In the genomic region with DNA sequence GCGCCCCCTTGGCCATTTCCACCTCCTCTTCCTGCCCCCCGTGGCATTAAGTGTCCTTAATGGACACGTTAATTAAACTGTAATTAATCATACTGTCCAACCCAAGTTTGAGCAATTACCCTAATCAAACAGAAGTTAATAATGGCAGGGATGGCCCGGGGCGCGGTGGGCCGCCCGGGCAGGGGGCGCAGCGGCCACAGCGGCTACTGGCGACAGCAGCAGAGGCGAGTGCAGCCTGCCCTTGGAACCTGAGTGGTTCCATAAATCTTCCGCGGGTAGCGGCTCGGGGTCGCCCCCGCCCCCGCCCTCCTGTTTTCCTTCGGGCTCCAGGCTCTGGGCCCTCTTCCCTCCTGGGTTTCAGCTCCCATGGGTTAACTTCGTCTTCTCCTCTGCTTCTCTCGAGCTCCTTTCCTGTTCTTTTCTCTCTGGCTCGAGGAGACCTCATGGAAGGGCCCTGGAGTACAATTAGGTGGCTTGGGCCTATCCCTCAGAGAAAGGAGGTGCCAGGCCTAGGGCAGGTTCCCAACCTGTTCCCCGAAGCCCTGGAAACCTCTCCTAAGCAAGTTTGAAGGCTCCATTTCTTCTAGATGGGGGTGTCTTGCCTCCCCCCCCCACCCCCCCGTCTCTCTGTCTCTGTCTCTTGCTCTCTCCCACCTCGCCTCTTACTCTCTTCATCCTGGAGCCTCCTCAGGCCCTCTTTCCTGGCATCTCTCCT, we compare ENCODE assay signal across 24 mouse cellular contexts. TPM values are rescaled to one million over a fixed set of nuclear protein-coding genes. Genes with fewer than 3 reads are reported as not detected.
DNase-seq lines count a peak whose midpoint lies in the region; ATAC-seq and TF ChIP-seq lines count a peak whose summit lies in the region.
"Had no signal": no experiment of that assay in that cellular context is flagged by ENCODE, and none has a peak within 500 bp of the region (broad histone marks: within the 10 kb centered on the region; RNA-seq: fewer than 3 reads in every experiment).

No protein-coding gene starts in this region.

- H3K4me1 ChIP-seq in forebrain, embryonic 13.5 days, result peaks cover 39% of the 10 kb centered on the region
- peaks cover 42% of the 10 kb centered on the region for H3K4me1 ChIP-seq in forebrain, embryonic 16.5 days (replicated peaks; ENCODE audit: control insufficient read depth, insufficient read depth, low read length)
- peaks cover 60% of the 10 kb centered on the region for H3K4me1 ChIP-seq in E14TG2a.4 (replicated peaks; ENCODE audit: low read depth, low read length)
- peaks cover 4% of the 10 kb centered on the region; the same call in 1 of the 2 replicates for H3K4me1 ChIP-seq in hindbrain, embryonic 14.5 days (replicated peaks; ENCODE audit: control insufficient read depth, insufficient read depth, low read length)
- peaks cover 16% of the 10 kb centered on the region for H3K4me1 ChIP-seq in midbrain, embryonic 14.5 days (ENCODE audit: control insufficient read depth, insufficient read depth, low read length)

- no peak overlapping the region for H3K27ac ChIP-seq in forebrain, embryonic 13.5 days
- H3K27ac ChIP-seq in forebrain, embryonic 16.5 days (ENCODE audit: low read length), result no peak overlapping the region
- H3K27ac ChIP-seq in hindbrain, embryonic 14.5 days, result peak overlapping the region; percentile 87
- H3K27ac ChIP-seq in midbrain, embryonic 14.5 days (replicated peaks; ENCODE audit: low read depth, low read length), result no peak overlapping the region
- H3K27ac ChIP-seq: embryonic facial prominence, embryonic 12.5 days; heart, embryonic 10.5 days; limb, embryonic 12.5 days; liver, embryonic 12.5 days; midbrain, embryonic 12.5 days; stomach, postnatal 0 days had no signal

- 0 out of 2 replicates have a peak overlapping the region, but pooled peaks have one; percentile 10 for H3K4me3 ChIP-seq in forebrain, embryonic 13.5 days
- no peak overlapping the region for H3K4me3 ChIP-seq in forebrain, embryonic 16.5 days (replicated peaks; ENCODE audit: low read length)
- peak overlapping the region; percentile 73 for H3K4me3 ChIP-seq in E14TG2a.4 (replicated peaks; ENCODE audit: low read length)
- H3K4me3 ChIP-seq in hindbrain, embryonic 14.5 days (replicated peaks; ENCODE audit: low read length), result peak overlapping the region; percentile 47
- H3K4me3 ChIP-seq in midbrain, embryonic 14.5 days (replicated peaks; ENCODE audit: low read depth, low read length), result no peak overlapping the region
- H3K4me3 ChIP-seq: erythroblast, embryonic 14.5 days had no signal

- 2% methylated on average over 26 of the region's 27 CpGs for WGBS in forebrain, embryonic 13.5 days
- WGBS in forebrain, embryonic 16.5 days, result 1% methylated on average over 26 of the region's 27 CpGs
- WGBS in hindbrain, embryonic 14.5 days, result 2% methylated on average over 24 of the region's 27 CpGs
- 1% methylated on average over 27 of the region's 27 CpGs for WGBS in midbrain, embryonic 14.5 days

- H3K27me3 ChIP-seq in forebrain, embryonic 13.5 days, result peaks cover 100% of the 10 kb centered on the region
- peaks cover 85% of the 10 kb centered on the region for H3K27me3 ChIP-seq in forebrain, embryonic 16.5 days (replicated peaks; ENCODE audit: control insufficient read depth, insufficient read depth, low read length)
- peaks cover 90% of the 10 kb centered on the region for H3K27me3 ChIP-seq in E14TG2a.4 (ENCODE audit: insufficient read depth, low read length)
- H3K27me3 ChIP-seq in hindbrain, embryonic 14.5 days (ENCODE audit: control insufficient read depth, insufficient read depth, low read length), result peaks cover 87% of the 10 kb centered on the region
- H3K27me3 ChIP-seq in midbrain, embryonic 14.5 days (ENCODE audit: control insufficient read depth, insufficient read depth, low read length), result peaks cover 89% of the 10 kb centered on the region

- ATAC-seq in forebrain, embryonic 13.5 days, result no peak
- no peak for ATAC-seq in forebrain, embryonic 16.5 days
- ATAC-seq in hindbrain, embryonic 14.5 days (ENCODE audit: low FRiP score), result no peak
- ATAC-seq in midbrain, embryonic 14.5 days (ENCODE audit: low FRiP score, low TSS enrichment), result no peak
- no peak for ATAC-seq in megakaryocyte-erythroid progenitor cell, adult 5-6 weeks (replicated peaks; ENCODE audit: low FRiP score, low TSS enrichment, poor library complexity, severe bottlenecking)
- no peak for ATAC-seq in megakaryocyte, adult 5-6 weeks (ENCODE audit: poor library complexity, severe bottlenecking)
- ATAC-seq: forebrain, embryonic 14.5 days; liver, embryonic 12.5 days had no signal

- no peak for TF ChIP-seq CTCF in E14TG2a.4 (conservative IDR thresholded peaks at IDR 0.05; ENCODE audit: low read length)

- H3K4me2 ChIP-seq in forebrain, embryonic 13.5 days, result no peak overlapping the region
- H3K4me2 ChIP-seq in forebrain, embryonic 16.5 days (ENCODE audit: low read length), result no peak overlapping the region
- H3K4me2 ChIP-seq in hindbrain, embryonic 14.5 days (replicated peaks), result peak overlapping the region; percentile 60
- peak overlapping the region; percentile 10; the same call in 1 of the 2 replicates for H3K4me2 ChIP-seq in midbrain, embryonic 14.5 days (ENCODE audit: low read length)

- peaks cover 6% of the 10 kb centered on the region; the same call in 1 of the 2 replicates for H3K9me3 ChIP-seq in forebrain, embryonic 13.5 days (replicated peaks)
- peaks cover 3% of the 10 kb centered on the region; the same call in 1 of the 2 replicates for H3K9me3 ChIP-seq in forebrain, embryonic 16.5 days (ENCODE audit: control insufficient read depth, low read length)
- H3K9me3 ChIP-seq in E14TG2a.4 (ENCODE audit: low read length), result peaks cover 9% of the 10 kb centered on the region
- no peaks in the 10 kb centered on the region for H3K9me3 ChIP-seq in hindbrain, embryonic 14.5 days (ENCODE audit: control insufficient read depth, low read length)
- no peaks in the 10 kb centered on the region for H3K9me3 ChIP-seq in midbrain, embryonic 14.5 days (ENCODE audit: control insufficient read depth, low read length)
- H3K9me3 ChIP-seq: liver, embryonic 12.5 days had no signal

- H3K36me3 ChIP-seq in forebrain, embryonic 13.5 days (ENCODE audit: poor library complexity, severe bottlenecking), result no peaks in the 10 kb centered on the region
- H3K36me3 ChIP-seq in forebrain, embryonic 16.5 days (ENCODE audit: control insufficient read depth, insufficient read depth), result no peaks in the 10 kb centered on the region
- no peaks in the 10 kb centered on the region for H3K36me3 ChIP-seq in E14TG2a.4 (ENCODE audit: insufficient read depth, low read length)
- H3K36me3 ChIP-seq in hindbrain, embryonic 14.5 days (replicated peaks; ENCODE audit: control insufficient read depth, insufficient read depth), result no peaks in the 10 kb centered on the region
- no peaks in the 10 kb centered on the region for H3K36me3 ChIP-seq in midbrain, embryonic 14.5 days (ENCODE audit: control insufficient read depth, insufficient read depth, low read length)
- H3K36me3 ChIP-seq: embryonic facial prominence, embryonic 12.5 days; heart, embryonic 10.5 days; limb, embryonic 12.5 days; liver, embryonic 12.5 days; midbrain, embryonic 12.5 days had no signal

- no peak for DNase-seq in hindbrain, embryonic 14.5 days (ENCODE audit: low spot score)
- DNase-seq in midbrain, embryonic 14.5 days, result no peak
- DNase-seq in ovary, postnatal 36 days (ENCODE audit: low spot score), result no peak
- DNase-seq: cerebellum, adult 11 months; cerebellum, postnatal 25 days; layer of hippocampus, adult 9-11 months; lung, adult 2 months had no signal

- no peak overlapping the region for H3K9ac ChIP-seq in forebrain, embryonic 13.5 days
- no peak overlapping the region for H3K9ac ChIP-seq in forebrain, embryonic 16.5 days (replicated peaks; ENCODE audit: low read depth, low read length)
- peak overlapping the region; percentile 68 for H3K9ac ChIP-seq in hindbrain, embryonic 14.5 days
- H3K9ac ChIP-seq in midbrain, embryonic 14.5 days (replicated peaks; ENCODE audit: low read length), result no peak overlapping the region
- H3K9ac ChIP-seq: embryonic facial prominence, embryonic 12.5 days; limb, embryonic 12.5 days; liver, embryonic 12.5 days; midbrain, embryonic 12.5 days had no signal

RNA-seq across cellular contexts. Expression of gene Skor1, which starts 1.5 kb away (rescaled TPM):
- 0.28 and 0.55 TPM in 2 replicates for polyA plus RNA-seq in forebrain, embryonic 13.5 days (2015; fragmentation: Nextera tagmentation; extraction: Ambion mirVana)
- 0.24 and 0.32 TPM in 2 replicates for polyA plus RNA-seq in forebrain, embryonic 16.5 days (2015; fragmentation: Nextera tagmentation; extraction: Ambion mirVana)
- polyA plus RNA-seq in hindbrain, embryonic 14.5 days (2014; fragmentation: Nextera tagmentation; extraction: Ambion mirVana), result 19.5 and 21.5 TPM in 2 replicates
- polyA plus RNA-seq in midbrain, embryonic 14.5 days (2014; fragmentation: Nextera tagmentation; extraction: Ambion mirVana), result 5.0 TPM in 2 replicates
- total RNA-seq in megakaryocyte-erythroid progenitor cell, adult 5-6 weeks (2014; fragmentation: Nextera tagmentation), result not detected in 2 replicates
- total RNA-seq in megakaryocyte-erythroid progenitor cell, adult 5-6 weeks (2017), result not detected in 2 replicates
- 0.27 TPM in 1 of 2 replicates, not detected in the other for total RNA-seq in megakaryocyte, adult 5-6 weeks (2015)
- total RNA-seq in megakaryocyte, adult 5-6 weeks (2017), result not detected in 2 replicates
- total RNA-seq: CH12.LX; neutrophil, adult 5-6 weeks had no signal
- polyA plus RNA-seq: intestine, embryonic 16.5 days; kidney, embryonic 14.5 days; liver, embryonic 12.5 days; stomach, postnatal 0 days had no signal

Comparison
In these comparisons a context has a peak if more than half of its experiments do, and no peak if none do; other contexts are left out.
1. H3K4me3 ChIP-seq: peak in forebrain, embryonic 13.5 days (single experiment), E14TG2a.4 (single experiment) and hindbrain, embryonic 14.5 days (single experiment); none in forebrain, embryonic 16.5 days (single experiment) and midbrain, embryonic 14.5 days (single experiment).
2. H3K4me2 ChIP-seq: peak in hindbrain, embryonic 14.5 days (single experiment) and midbrain, embryonic 14.5 days (single experiment); none in forebrain, embryonic 13.5 days (single experiment) and forebrain, embryonic 16.5 days (single experiment).